Mouse (Mus musculus): ENCODE results near the gene Eed.

The Eed gene

GRCm38 (mm10) chr7:89983441-89983840, 2.7 kb upstream of the Eed start:
- in situ Hi-C loops (cut with MboI, MseI): no loop called here

GRCm38 (mm10) chr7:89981557-89981956, 774 bp upstream of the Eed start:
- in situ Hi-C loops (cut with MboI, MseI): no loop called here

- in situ Hi-C loops (cut with MboI, MseI): no loop called here
These were observed 674 bp downstream of the Eed start for GRCm38 (mm10) chr7:89980133-89980484.

DNA sequence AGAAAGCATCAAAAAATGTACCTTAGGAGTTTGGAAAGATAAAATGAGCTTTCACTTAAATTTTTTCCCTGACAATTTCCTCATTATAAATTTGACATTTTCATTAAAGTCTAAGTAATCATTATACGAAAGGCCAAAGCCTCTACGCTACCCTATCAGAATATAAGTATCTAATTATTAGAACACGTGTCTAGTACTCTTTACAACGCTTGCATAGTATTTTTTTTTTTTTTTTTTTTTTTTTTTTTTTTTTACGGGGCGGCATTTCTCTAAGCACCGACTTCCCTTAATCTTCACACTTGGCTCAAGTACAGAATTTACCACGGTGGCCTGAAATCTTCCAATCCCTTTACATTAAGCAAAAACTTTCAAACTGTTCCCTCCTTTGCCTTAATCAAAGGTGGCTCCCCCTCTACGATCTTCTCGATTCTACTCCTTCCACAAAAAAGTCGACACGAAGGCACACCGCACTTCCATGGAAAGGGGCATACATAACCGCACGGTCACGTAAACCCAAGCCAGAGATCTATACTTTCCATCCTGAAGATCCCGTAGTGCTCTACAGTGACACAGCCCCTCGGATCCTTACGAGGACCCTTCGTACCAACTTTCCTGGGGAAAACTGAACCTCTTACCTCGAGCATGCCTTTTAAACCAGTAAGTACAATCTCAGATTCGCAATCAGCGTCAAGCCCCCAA, 1.2 kb downstream of the Eed start:
- in situ Hi-C loops (cut with MboI, MseI): no loop called here

DNA sequence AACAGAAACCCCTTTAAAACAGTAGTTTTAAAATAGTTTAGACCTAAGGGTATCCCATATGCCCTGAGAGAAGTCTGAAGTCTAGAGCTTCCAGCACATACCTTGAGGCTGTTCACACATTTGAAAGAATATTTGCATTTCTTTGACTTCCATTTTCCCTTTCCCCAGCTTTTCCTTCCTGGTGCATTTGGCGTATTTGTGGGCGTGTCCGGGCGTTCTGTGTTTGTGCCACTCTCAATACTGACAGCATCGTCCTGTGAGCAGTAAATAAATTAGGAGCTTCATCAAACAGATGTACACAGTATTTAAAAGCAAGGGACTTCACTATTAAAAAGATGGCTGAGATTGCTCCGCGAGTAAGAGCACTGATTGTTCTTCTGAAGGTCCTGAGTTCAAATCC, 4.0 kb downstream of the Eed start:
- in situ Hi-C loops (cut with MboI, MseI): no loop called here

GRCm38 (mm10) chr7:89975571-89975970, 5.2 kb downstream of the Eed start:
- in situ Hi-C loops (cut with MboI, MseI): no loop called here

- in situ Hi-C loops (cut with MboI, MseI): loop anchor here in 1 of 2 experiments (5.0 kb wide), 1 partner anchor 210 kb away; no protein-coding TSS in a partner anchor
These were observed 13.5 kb downstream of the Eed start for GRCm38 (mm10) chr7:89967235-89967634.

DNA sequence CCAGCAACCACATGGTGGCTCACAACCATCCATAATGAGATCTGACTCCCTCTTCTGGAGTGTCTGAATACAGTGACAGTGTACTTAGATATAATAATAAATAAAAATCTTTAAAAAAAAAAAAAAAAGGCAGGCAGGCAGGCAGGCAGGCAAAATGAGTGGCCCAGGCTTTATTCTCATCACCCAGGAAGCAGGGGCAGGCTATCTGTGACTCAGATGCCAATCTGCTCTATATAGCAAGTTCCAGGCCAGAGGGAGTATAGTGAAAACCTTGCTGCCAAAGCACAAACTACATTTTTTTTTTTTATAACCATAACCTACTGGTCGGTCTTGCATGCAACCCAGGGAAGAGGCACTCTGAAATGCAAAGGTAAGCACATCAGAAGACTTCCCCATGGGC, 14.0 kb downstream of the Eed start:
- in situ Hi-C loops (cut with MboI, MseI): loop anchor here in 1 of 2 experiments (5.0 kb wide), 1 partner anchor 211 kb away; no protein-coding TSS in a partner anchor

DNA sequence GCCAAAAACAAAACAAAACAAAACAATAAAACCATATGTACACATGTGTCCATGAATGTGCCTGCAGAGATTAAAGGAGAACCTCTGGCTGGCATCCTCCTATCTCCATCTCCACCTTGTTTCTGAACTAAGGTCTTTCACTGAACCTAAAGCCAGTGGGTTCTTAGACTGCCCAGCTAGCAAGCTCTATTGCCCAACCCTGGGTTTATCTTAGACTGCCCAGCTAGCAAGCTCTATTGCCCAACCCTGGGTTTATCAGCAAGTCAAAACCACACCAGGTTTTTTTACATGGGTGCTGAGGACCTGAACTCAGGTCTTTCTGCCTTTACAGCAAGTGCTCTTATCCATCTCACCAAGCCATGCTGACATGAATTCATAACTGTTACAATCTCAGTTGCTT, 17.6 kb downstream of the Eed start:
- in situ Hi-C loops (cut with MboI, MseI): no loop called here

DNA sequence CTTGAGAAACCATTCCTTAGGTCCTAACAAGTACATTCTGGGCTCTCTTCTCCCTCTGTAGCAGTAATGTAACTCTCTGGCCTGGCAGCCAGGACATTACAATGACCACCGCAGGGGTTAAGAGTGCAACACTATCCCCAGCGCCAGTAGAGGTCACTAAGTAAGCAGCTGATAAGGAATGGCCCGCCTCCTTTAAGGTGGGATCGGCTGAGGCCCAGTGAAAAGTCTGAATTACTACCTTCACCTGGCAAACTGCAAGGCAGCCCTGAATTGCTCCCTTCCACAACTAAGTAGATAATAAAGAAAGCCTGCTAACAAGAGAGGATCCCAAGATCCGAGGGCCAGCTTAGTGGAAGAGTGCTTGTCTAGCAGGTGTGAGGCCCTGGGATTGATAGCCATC, 23.5 kb downstream of the Eed start:
- in situ Hi-C loops (cut with MboI, MseI): no loop called here

DNA sequence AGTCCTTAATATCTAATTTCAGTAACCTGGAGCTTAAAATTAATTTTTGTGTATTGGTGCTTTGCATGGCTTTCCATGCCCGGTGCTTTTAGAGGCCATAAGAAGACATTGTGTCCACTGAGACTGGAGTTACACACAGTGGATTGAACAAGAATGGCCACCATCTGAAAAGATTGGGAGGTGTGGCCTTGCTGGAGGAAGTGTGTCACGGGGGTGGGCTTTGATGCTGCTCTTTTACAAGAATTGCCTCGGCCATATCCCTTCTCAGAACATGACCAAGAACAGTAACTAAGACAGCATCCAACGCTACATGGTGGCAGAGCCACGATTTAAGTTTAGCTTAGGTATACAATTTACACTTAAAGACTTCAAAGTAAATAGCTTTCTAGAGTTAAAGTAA, 26.5 kb downstream of the Eed start:
- in situ Hi-C loops (cut with MboI, MseI): no loop called here

- in situ Hi-C loops (cut with MboI, MseI): loop anchor here in 1 of 2 experiments (10.0 kb wide), 1 partner anchor 485 kb away; no protein-coding TSS in a partner anchor
These were observed 31.4 kb downstream of the Eed start for GRCm38 (mm10) chr7:89949403-89949802.

- in situ Hi-C loops (cut with MboI, MseI): loop anchor here in 1 of 2 experiments (10.0 kb wide), 1 partner anchor 487 kb away; no protein-coding TSS in a partner anchor
These were observed 32.8 kb downstream of the Eed start for GRCm38 (mm10) chr7:89948026-89948425.

- in situ Hi-C loops (cut with MboI, MseI): loop anchor here in 1 of 2 experiments (10.0 kb wide), 1 partner anchor 494 kb away; no protein-coding TSS in a partner anchor
These were observed 40.0 kb downstream of the Eed start, which contains the start of gene Hikeshi for GRCm38 (mm10) chr7:89940571-89941463. Gene Hikeshi, minus strand, starts transcription at chr7:89941204.

DNA sequence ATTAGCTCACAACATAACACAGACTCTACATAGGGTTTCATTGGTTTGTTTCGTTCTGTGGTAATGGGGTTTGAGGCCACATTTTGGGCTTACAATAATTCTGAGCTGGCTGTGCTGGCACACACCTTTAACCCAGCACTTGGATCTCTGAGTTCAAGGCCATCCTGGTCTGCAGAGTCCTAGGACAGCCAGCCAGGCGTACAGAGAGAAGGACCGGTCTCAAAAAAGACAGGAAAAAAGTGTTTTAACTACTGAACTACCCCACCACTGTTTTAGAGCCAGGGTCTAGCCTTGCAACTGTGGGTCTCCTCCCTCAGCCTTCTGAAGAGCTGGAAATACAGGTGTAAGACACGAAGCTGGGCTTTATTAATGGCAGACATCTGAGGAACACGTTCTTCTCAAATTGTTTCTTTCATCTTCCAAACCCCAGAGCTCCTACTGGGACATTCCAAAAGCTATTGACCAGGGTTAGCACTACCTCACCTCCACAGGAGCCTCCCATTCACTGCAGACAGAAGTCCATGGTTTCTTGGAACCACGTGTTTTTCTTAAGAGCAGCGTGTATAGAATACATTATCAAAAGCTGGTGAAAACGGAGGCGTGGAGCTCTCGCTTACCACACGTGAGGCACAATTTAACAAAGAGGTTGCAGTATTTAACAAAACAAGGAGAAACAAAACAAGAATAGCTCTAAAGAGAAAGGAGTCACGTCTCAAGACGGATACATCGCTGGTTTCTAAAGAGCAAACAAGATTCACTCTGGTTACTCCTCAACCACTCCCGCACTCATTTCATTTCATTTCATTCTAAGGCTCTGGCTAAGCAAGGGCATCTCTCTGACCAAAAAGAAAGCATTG, 41.1 kb downstream of the Eed start:
- in situ Hi-C loops (cut with MboI, MseI): loop anchor here in 1 of 2 experiments (10.0 kb wide), 1 partner anchor 495 kb away; no protein-coding TSS in a partner anchor

- in situ Hi-C loops (cut with MboI, MseI): no loop called here
These were observed 57.2 kb downstream of the Eed start for GRCm38 (mm10) chr7:89923441-89924180.

DNA sequence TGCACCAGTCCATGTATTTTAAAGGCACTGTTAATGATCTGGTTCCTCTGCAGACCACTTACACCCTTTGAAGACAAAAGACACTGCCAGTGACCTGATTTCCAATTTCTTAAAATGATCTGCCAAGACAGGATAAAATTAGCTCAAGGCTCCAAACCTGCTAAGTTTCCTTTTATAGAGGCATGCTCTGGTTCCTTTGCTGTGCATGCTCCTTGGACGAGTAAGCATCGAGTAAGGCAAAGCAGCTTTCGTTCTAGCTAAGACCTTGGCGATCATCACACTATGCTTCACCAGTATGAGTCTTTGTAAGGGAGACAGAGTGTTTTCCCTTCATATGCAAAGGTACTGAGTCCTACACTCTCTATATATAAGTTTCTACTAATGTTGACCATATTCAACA, 63.0 kb downstream of the Eed start:
- in situ Hi-C loops (cut with MboI, MseI): no loop called here

- in situ Hi-C loops (cut with MboI, MseI): no loop called here
These were observed 64.1 kb downstream of the Eed start for GRCm38 (mm10) chr7:89916711-89917110.

GRCm38 (mm10) chr7:89913432-89914158, 67.2 kb downstream of the Eed start:
- in situ Hi-C loops (cut with MboI, MseI): no loop called here

DNA sequence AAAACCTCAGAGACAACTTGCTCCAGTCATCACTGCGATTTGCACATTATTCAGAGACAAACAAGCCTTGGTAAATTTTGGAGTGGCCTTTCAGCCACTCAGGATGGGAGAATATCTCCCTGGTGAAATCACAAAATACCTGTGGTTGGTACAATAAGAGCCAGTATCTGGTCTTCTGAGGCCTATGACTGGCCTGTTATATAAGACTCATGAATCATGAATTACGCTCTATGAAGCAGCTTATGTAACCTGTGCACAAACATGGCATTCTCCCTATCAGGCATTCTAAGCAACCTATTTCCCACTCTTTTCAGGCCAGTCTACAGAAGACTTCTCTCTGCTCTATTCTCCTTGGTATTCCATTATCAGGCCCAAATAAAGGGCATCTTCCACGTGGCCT, 68.4 kb downstream of the Eed start:
- in situ Hi-C loops (cut with MboI, MseI): no loop called here
